Mouse (Mus musculus) granulocyte monocyte progenitor cell, adult 5-6 weeks (primary cell): Measurements from ENCODE around the gene Spata17. TPM values are rescaled to one million over a fixed set of nuclear protein-coding genes. Genes with fewer than 3 reads are reported as not detected.
"Not testable (repeated sequence)": the region's sequence is repeated elsewhere in the genome, so short reads cannot be mapped to it uniquely, and the experiment has no call there.

Experiments
- ATAC-seq: replicated peaks from 2 replicates; pipeline ENCODE4 v1.8.0; 2016; ENCODE audit warnings: mild to moderate bottlenecking, moderate TSS enrichment, inconsistent platforms; ENCODE audit not compliant: poor library complexity, severe bottlenecking
- total RNA-seq, 2 experiments: library from RNA; stranded (forward) in 1 of 2; stranded (reverse) in 1 of 2; fragments of 200-712, 200-1000 nt in 1 of 2; fragments of >200 nt in 1 of 2; fragmentation: Nextera tagmentation in 1 of 2; gene quantifications; 2 replicates each; pipeline ENCODE4 v1.2.3; 2014 to 2017

Spata17 gene
- total RNA-seq, 2 experiments from 2014 or later, result 0.62 TPM; not detected in 1

DNA sequence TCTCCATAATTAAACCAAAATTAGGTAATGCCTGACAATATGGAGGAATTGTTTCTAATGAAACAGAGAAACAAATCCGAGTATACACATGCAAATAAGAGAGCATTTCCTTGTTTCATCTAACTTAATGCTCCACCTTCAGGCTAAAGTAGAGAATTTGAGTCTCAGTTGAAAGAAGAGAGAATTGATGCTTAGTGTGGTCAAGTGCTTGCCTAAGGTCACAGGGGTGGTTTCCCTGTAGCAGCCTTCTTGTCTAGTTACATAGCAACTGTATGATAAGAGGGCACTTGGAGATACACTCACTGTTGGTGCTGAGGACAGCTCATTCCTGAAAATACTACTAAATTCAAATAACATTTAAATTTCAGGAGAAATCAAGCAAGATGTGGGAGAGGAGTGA is 36.7 kb downstream of the Spata17 start:
- ATAC-seq, result no peak

DNA sequence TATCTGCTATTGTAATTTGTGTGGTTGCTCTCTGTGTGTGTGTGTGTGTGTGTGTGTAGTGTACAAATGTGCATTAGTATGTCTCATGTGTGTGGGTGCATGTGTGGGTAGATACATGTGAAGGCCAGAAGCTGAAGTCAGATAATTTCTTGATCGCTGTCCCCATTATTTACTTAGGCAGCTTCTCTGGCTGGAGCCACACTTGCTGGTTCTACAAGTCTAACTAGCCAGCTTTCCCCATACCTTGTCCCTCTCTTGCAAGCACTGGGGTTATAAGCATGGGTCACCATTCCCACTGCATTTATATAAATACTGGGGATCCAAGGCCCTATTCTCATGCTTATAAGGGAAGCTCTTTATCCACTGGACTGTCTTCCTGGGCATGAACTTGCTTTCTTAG is 39.3 kb downstream of the Spata17 start:
- ATAC-seq, result no peak

GRCm38 (mm10) chr1:187170361-187170760 is 44.9 kb downstream of the Spata17 start:
- no peak for ATAC-seq

DNA sequence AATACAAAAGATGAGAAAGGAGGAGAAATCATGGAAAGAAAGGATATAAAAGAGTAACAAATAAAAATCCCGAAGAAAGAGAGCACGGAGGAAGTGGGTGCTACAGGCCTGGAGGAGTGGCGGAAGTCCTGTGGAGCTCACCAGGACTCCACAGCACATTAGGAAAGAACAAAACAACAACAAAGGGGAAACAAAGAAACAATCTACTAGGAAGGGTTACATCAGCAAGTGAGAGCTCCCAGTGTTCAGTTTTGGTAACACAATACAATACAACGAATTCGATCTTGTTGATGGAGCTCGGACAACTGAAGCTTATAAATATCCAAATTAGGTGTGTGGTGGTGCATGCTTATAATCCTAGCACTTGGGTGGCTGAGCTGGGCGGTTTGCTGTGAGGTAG is 45.6 kb downstream of the Spata17 start:
- ATAC-seq, result no peak

DNA sequence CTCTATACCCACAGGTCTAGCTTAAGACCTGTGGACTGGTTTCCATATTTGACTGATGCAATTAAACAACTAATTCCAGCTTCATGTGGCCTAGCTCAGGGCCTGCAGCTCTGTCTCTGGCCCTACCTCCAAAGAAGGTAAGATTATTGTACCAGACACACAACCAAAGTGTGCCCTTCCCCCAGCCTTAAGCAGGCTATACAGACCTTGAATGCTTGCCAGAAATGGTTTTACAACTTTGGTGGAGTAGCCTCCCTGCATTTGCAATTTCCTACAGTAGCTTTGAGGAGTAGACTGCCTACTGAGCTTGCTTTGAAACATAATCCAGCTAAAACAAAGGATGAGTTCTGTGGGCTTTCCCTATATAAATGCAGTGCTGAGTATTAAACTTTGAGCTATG is 51.7 kb downstream of the Spata17 start:
- no peak for ATAC-seq

DNA sequence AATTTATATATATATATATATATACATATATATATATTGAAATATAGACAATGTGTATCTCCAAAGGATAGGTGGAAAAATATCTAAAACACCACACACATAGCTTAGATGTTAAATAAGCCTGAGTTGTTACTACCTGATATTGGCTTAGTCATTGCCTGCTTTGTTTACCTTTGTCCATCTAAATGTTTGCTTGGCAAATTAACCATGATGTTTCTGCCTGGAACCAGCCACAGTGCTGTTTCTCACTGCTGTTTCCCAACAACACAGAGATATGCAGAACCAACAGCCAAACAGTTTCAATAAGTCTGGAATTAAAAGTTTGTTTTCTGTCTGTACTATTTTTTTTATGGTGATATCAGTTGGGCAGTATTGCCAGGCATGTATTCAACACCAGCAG is 59.6 kb downstream of the Spata17 start:
- no peak for ATAC-seq

DNA sequence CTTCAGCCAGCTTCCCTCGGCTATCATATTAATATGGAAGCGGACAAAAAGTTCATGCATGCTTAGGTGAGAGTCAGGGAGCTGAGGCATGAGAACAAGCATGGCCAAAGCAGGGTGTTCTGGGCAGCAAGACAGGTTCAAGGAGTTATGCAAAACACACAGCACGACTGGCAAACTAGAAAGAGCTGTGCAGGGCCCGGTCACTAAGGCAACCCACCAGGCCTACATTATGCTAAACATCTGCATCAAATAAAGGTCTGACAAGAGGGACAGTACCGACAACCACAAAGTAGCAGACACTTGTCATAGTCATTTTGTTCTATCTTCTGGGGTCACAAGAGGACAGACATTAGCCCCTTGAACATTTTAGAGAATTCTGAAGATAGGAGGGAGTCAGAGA is 61.6 kb downstream of the Spata17 start:
- no peak for ATAC-seq

DNA sequence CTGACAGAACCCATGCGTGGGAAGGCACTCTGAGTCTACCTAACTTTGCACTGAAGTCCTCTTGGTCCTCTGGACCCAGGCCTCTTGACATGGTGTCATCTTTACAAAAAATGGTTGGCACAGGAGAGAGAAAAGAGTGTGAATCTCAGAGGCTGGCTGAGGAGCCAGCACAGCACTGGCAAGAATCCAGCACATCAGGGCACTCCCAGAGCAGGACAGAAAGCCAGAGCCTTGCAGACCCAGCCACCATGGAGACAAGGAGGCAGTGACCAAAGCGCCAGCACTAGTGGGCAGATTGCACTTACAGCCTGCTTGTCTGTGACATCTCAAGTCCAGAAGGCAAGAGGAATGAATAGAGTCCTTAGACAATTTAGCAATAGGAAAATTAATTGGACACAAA is 62.7 kb downstream of the Spata17 start:
- ATAC-seq, result no peak

DNA sequence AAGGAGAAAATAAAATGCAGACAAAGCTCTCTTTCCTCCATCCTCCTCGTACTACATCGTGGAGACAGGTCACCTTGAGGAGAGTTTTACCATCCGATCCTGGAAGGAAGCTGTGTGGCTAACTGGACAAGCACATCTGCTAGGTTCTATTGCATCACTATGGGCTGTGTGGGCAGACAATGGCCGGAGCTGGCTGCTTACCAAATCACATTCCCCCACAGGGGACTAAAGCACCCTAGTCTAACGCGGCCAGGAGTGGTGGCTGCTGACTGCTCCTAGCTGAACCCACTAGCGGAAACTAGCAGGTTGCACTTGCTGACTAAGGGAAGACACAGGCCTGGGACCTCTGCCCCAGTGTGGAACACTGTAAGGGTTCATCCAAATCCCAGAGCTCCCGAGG is 72.3 kb downstream of the Spata17 start:
- ATAC-seq, result peak; percentile 33; the same call in 1 of the 2 replicates

DNA sequence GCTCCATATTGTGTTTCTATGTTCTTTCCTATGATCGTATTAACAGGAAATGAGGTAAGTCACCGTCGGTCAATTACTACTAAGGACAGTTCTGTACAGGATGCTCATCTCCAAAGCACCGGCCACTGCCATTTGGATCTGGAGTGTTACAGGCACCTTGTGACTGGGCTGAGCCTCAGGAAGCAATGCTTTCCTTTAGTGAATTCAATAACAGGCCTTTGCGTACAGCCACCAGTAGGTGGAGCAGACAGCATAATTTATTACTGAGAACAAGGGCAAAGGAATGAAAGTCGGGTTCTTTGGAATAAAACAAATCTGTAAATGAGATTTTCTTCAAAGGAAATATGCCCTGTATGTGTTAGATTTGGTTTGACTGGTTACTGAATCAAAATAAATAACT is 77.8 kb downstream of the Spata17 start:
- peak; percentile 82 for ATAC-seq

DNA sequence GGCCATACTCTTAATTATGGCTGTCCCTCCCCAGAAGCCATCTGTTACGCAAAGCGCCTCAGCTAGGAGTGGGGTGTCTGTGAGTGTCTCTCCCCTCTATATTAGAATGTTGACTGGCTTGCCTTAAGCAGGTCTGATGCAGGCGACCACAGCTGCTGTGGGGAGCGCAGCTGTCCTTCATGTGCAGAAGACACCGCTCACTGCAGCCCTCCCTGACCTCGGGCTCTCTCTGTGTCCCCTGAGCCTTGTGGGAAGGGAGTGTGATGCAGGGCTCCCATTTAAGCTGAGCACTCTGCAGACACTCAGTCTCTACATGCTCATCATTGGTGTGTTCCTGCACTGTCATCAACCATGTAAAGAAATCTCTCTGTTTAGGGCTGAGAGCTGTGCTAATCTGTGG is 79.4 kb downstream of the Spata17 start:
- no peak for ATAC-seq

DNA sequence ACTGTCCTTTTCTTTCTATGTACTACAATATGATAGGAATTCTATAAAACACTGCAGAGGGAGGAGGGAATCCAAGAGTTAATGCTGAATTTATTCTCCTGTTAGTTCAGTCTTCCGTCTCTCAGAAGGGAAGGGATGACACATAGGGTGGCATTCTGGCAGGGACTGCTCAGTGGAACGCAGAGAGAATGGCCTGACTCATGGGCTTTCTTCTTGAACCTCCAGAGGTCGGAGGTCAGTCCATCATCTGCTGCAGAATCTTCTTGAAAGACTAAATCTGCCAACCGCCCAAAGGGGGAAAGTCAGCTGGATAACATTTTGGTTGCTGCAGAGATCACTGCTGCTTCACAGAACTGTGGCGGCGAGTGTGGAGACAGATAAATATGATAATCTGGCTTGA is 81.4 kb downstream of the Spata17 start:
- no peak for ATAC-seq

GRCm38 (mm10) chr1:187132348-187132747 is 82.9 kb downstream of the Spata17 start:
- no peak for ATAC-seq

DNA sequence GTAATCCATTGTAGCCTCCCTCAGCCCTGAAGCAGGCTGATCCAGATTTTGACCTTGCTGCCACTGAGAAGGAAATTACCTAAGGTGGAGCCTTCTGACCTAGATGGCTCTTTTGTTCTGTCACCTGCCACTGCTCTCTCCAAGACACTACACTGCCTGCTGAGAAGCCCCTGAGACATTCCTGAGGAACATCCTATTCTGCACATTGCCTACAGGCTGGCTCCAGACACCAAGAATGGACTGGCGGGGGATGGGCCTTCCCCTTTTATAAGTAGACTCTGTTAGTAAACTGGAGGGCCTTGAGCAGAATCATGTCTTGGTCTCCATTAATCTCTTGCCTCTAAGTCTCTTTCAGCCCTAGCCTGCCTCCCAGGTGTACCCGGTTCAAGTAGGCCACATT is 87.7 kb downstream of the Spata17 start:
- not testable (repeated sequence) for ATAC-seq

- no peak for ATAC-seq
These were observed 89.5 kb downstream of the Spata17 start for GRCm38 (mm10) chr1:187125733-187126132.

DNA sequence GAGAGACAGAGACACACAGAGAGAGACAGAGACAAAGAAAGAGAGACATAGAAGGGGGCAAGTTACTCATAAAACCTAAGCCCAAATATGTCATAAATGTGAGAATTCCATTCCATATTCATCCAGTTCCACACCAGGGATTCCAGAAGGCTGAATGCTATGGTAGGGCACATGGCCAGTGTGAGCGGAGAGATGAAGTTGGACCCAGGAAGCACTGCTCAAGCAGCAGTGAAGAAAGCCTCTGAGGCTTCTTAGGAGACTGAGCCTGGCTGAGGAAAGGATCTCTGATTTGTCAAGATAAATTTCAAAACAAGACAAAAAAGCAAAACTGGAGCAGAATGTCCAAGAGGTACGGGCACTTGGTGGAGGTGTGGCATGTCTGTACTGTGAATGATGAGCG is 90.3 kb downstream of the Spata17 start:
- no peak for ATAC-seq

DNA sequence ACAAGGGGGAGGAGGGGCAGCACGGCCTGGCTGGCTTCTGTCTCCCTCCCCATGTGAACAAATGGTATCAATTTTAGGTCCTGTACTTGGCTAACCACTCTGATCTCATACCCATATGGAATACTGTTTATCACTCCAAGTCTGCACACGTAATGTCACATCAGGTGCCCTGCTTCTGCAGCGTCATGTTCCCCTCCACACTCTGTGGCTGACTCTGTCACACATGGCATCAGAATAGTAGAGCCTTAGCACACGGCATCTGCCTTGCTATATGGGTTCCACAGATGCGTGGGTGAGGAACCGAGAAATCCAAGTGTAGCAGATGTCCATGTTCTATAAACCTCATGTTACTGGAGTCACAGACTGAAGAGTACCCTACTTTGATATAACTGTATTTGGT is 96.0 kb downstream of the Spata17 start:
- ATAC-seq, result no peak

- no peak for ATAC-seq
These were observed 97.2 kb downstream of the Spata17 start for GRCm38 (mm10) chr1:187118108-187118507.

- no peak for ATAC-seq
These were observed 101.5 kb downstream of the Spata17 start for GRCm38 (mm10) chr1:187113716-187114115.

DNA sequence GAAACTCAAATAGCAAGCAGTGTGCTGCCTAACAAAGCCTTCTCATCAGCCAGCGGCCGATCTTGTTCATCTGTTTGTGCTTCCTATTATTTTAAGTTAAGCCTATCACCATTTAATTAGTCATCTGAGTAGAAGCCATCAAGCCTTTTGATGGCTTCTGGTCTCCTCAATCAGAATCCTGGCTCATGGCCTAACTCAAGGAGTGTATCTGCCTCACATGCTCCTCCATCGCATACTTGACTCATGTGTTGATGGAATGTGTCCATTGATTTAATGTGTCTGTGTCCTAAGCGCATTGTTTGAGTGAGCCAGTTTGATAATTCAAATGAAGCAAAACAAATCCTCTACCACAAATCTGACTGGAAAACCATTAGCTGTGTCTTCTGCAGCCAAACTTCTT is 113.1 kb downstream of the Spata17 start:
- no peak for ATAC-seq

- ATAC-seq, result no peak
These were observed 114.1 kb downstream of the Spata17 start for GRCm38 (mm10) chr1:187101202-187101601.

DNA sequence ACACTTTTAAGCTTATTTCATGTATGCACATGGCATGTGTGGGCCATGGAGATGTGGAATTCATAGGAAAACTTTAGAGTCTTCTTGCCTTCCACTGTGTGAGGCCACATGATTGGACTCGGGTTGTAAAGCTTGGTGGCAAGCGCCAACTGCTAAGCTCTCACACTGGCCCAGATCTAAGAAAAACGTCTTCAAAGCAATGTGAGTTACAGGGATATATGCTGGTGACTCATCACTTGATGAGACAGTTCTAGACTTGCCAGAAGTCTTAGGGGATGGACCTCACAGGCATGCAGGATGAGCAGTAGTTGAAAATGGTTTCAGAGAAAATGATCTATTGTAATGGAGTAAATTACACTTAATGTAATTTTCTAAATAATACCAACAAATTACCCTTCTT is 114.6 kb downstream of the Spata17 start:
- ATAC-seq, result no peak

- ATAC-seq, result no peak
These were observed 117.0 kb downstream of the Spata17 start for GRCm38 (mm10) chr1:187098285-187098684.
